Mouse (Mus musculus) E14TG2a.4 (cell line): Measurements from ENCODE around the gene Stx18.

Experiments used
- CTCF ChIP-seq: conservative IDR thresholded peaks from 2 replicates; pipeline ENCODE4 v1.5.1; 2014; ENCODE audit warnings: low read length
- NANOG ChIP-seq: IDR thresholded peaks from 2 replicates; pipeline ENCODE4 v1.6.1; 2014; ENCODE audit warnings: borderline replicate concordance, low read length, mixed read lengths
- POU5F1 ChIP-seq: IDR thresholded peaks from 2 replicates; pipeline ENCODE4 v1.6.1; 2014; ENCODE audit warnings: low read length, borderline replicate concordance

GRCm38 (mm10) chr5:38044923-38045322, 6.4 kb downstream of the Stx18 start:
- TF ChIP-seq CTCF (no peak), NANOG (no peak), POU5F1 (no peak)
